Mouse (Mus musculus): ENCODE measurements at regions not wholly inside any gene's neighbourhood (a gene's known extent, or its start where the extent isn't known, plus 50 kb on each side); places are given as distances from the start of the nearest gene placed in this dataset.
"Not testable (repeated sequence)": the region's sequence is repeated elsewhere in the genome, so short reads cannot be mapped to it uniquely, and the experiment has no call there.

- no peak for DNase-seq (ENCODE audit: low spot score)
Measured at GRCm38 (mm10) chr7:73196851-73197531, 178.3 kb upstream of the Rgma start.

GRCm38 (mm10) chr7:73198069-73198468, 177.2 kb upstream of the Rgma start:
- peak; percentile 12 for DNase-seq (ENCODE audit: low spot score)

GRCm38 (mm10) chr7:73199967-73200366, 175.3 kb upstream of the Rgma start:
- no peak for DNase-seq (ENCODE audit: low spot score)

GRCm38 (mm10) chr7:73201330-73201729, 174.0 kb upstream of the Rgma start:
- DNase-seq (ENCODE audit: low spot score), result no peak

- DNase-seq (ENCODE audit: low spot score), result no peak
Measured at GRCm38 (mm10) chr7:73206922-73207811, 168.1 kb upstream of the Rgma start.

GRCm38 (mm10) chr7:73208479-73208816, 166.9 kb upstream of the Rgma start:
- no peak for DNase-seq (ENCODE audit: low spot score)

- DNase-seq (ENCODE audit: low spot score), result peak; percentile 24
Measured at GRCm38 (mm10) chr7:73208817-73209602, 166.3 kb upstream of the Rgma start.

- no peak for DNase-seq (ENCODE audit: low spot score)
Measured at GRCm38 (mm10) chr7:73210078-73210477, 165.2 kb upstream of the Rgma start.

- DNase-seq (ENCODE audit: low spot score), result no peak
Measured at GRCm38 (mm10) chr7:73222237-73222915, 152.9 kb upstream of the Rgma start.

- DNase-seq (ENCODE audit: low spot score), result no peak
Measured at GRCm38 (mm10) chr7:73222929-73223512, 152.3 kb upstream of the Rgma start.

GRCm38 (mm10) chr7:73233539-73234158, 141.7 kb upstream of the Rgma start:
- no peak for DNase-seq (ENCODE audit: low spot score)

- no peak for DNase-seq (ENCODE audit: low spot score)
Measured at GRCm38 (mm10) chr7:73238486-73238885, 136.8 kb upstream of the Rgma start.

GRCm38 (mm10) chr7:73243591-73244355, 131.5 kb upstream of the Rgma start:
- no peak for DNase-seq (ENCODE audit: low spot score)

- no peak for DNase-seq (ENCODE audit: low spot score)
Measured at GRCm38 (mm10) chr7:73245431-73245830, 129.9 kb upstream of the Rgma start.

GRCm38 (mm10) chr7:73250593-73250992, 124.7 kb upstream of the Rgma start:
- DNase-seq (ENCODE audit: low spot score), result no peak

GRCm38 (mm10) chr7:73251187-73251740, 124.0 kb upstream of the Rgma start:
- no peak for DNase-seq (ENCODE audit: low spot score)

GRCm38 (mm10) chr7:73254972-73255371, 120.3 kb upstream of the Rgma start:
- not testable (repeated sequence) for DNase-seq (ENCODE audit: low spot score)

GRCm38 (mm10) chr7:73260140-73260539, 115.2 kb upstream of the Rgma start:
- DNase-seq (ENCODE audit: low spot score), result no peak

GRCm38 (mm10) chr7:73261750-73262149, 113.6 kb upstream of the Rgma start:
- no peak for DNase-seq (ENCODE audit: low spot score)

GRCm38 (mm10) chr7:73262526-73262925, 112.8 kb upstream of the Rgma start:
- DNase-seq (ENCODE audit: low spot score), result no peak
